Mouse (Mus musculus) heart, embryonic 14.5 days (tissue): ENCODE measurements around the gene Hmgcs2. TPM values are rescaled to one million over a fixed set of nuclear protein-coding genes. Genes with fewer than 3 reads are reported as not detected.

Source experiments
- ATAC-seq: fragments of 200-750 bp; cut with Nextera tagmentation; 2 replicates; pipeline ENCODE4 v1.8.0; 2017; ENCODE audit warnings: low read depth, moderate TSS enrichment; ENCODE audit not compliant: insufficient number of reproducible peaks, insufficient read depth, low FRiP score
- H3K27ac ChIP-seq, 2 experiments: fragments of 200-500 bp in 1 of 2; fragments of 300-500 bp in 1 of 2; sonication (generic) in 1 of 2; replicated peaks in 1 of 2; 2 replicates each; pipeline ENCODE4 v1.5.1; 2012 to 2014; ENCODE audit warnings: low read depth in 2 of 2, low read length in 2 of 2, control low read depth in 1 of 2, mild to moderate bottlenecking in 1 of 2, mixed read lengths in 1 of 2; ENCODE audit not compliant: control insufficient read depth in 1 of 2, insufficient read depth in 1 of 2
- H3K27me3 ChIP-seq: fragments of 300-500 bp; sonication (generic); 2 replicates; pipeline ENCODE4 v1.6.1; 2014; ENCODE audit warnings: mild to moderate bottlenecking, low read length, control low read depth; ENCODE audit not compliant: control insufficient read depth, insufficient read depth
- H3K36me3 ChIP-seq: fragments of 300-500 bp; sonication (generic); 2 replicates; pipeline ENCODE4 v1.6.1; 2014; ENCODE audit warnings: mild to moderate bottlenecking, control low read depth, low read length, mixed read lengths; ENCODE audit not compliant: control insufficient read depth, insufficient read depth
- H3K4me1 ChIP-seq, 2 experiments: fragments of 200-500 bp in 1 of 2; fragments of 300-500 bp in 1 of 2; sonication (generic) in 1 of 2; 2 replicates each; pipeline ENCODE4 v1.6.1; 2012 to 2014; ENCODE audit warnings: low read length in 2 of 2, control low read depth in 1 of 2, mixed read lengths in 1 of 2; ENCODE audit not compliant: control insufficient read depth in 2 of 2, insufficient read depth in 2 of 2
- H3K4me2 ChIP-seq: fragments of 300-500 bp; sonication (generic); 2 replicates; pipeline ENCODE4 v1.6.1; 2014; ENCODE audit warnings: mild to moderate bottlenecking, low read length
- H3K4me3 ChIP-seq, 2 experiments: fragments of 200-500 bp in 1 of 2; fragments of 300-500 bp in 1 of 2; sonication (generic) in 1 of 2; 2 replicates each; pipeline ENCODE4 v1.5.1; 2012 to 2014; ENCODE audit warnings: low read length in 2 of 2, mild to moderate bottlenecking in 2 of 2, control low read depth in 1 of 2, low read depth in 1 of 2, moderate library complexity in 1 of 2; ENCODE audit not compliant: control insufficient read depth in 1 of 2, insufficient read depth in 1 of 2
- H3K9ac ChIP-seq: fragments of 300-500 bp; sonication (generic); 2 replicates; pipeline ENCODE4 v1.6.1; 2014; ENCODE audit warnings: mild to moderate bottlenecking, low read length
- H3K9me3 ChIP-seq: fragments of 300-500 bp; sonication (generic); 2 replicates; pipeline ENCODE4 v1.6.1; 2016; ENCODE audit warnings: low read length, control low read depth; ENCODE audit not compliant: control insufficient read depth
- WGBS: fragments of 180-500 bp; shearing (Covaris S2); extraction: QIAGEN DNeasy Blood & Tissue Kit; methylation state at CpG from one replicate; pipeline ENCODE4 v1.1.7; 2014; 5-methylcytosine and 5-hydroxymethylcytosine counted together
- polyA plus RNA-seq: library from polyadenylated mRNA; unstranded; fragments of >200 nt; fragmentation: Nextera tagmentation; extraction: Ambion mirVana; gene quantifications from 2 replicates; pipeline ENCODE4 v1.2.1, GENCODE M21; 2014

The Hmgcs2 gene
- polyA plus RNA-seq, 1 experiment from 2014 or later: 14.0 TPM

DNA sequence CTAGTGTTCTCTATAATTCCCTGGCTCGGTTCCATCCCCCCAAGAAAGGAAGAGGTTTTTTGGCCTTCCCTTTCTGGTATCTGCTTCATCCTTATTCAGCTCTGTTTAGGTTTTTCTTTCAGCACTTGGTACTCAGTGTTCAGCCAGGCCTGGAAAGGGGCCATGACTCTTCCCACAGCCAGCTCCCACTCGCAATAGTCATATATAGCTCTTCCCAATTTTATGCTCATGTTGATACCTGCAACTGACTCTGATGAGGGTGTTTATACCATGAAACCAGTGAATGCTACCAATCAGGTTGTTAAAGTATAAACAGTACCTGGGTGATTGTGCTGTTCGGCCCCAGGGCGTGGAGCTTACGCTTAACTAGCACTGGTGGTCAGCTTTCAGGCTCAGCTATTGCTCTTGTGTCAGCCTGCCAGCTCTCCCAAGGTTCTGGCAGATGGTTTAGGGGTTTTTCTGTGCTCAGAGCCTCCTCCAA, 20.9 kb upstream of the Hmgcs2 start:
- 81% methylated on average over 5 of the region's 5 CpGs for WGBS

DNA sequence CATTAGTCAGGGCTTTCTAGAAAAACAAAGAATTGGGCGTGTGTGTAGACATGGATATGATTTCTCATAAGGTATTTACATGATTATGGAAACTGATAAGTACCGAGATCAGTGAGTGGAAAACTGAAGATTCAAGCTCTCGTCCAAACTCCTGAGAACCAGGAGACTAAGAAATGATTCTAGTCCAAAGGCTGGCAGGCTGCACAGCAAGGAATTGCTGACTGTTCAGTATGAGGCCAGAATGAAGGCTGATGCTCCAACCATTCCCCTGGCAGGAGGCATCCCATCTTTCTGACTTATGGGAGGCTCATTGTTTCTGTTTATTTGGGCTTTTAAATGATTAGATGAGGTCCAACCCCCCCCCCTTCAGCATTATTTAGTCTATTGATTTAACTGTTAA, 19.7 kb upstream of the Hmgcs2 start:
- 70% methylated on average over 3 of the region's 3 CpGs for WGBS
- no peaks in the 10 kb centered on the region for H3K4me1 ChIP-seq
- H3K27ac ChIP-seq: no peak overlapping the region
- no peak overlapping the region for H3K9ac ChIP-seq
- no peak overlapping the region for H3K4me3 ChIP-seq
- no peaks in the 10 kb centered on the region for H3K9me3 ChIP-seq
- no peaks in the 10 kb centered on the region for H3K27me3 ChIP-seq
- no peaks in the 10 kb centered on the region for H3K36me3 ChIP-seq
- ATAC-seq: no peak
- no peak overlapping the region for H3K4me2 ChIP-seq

More for the DNA sequence above, 20.9 kb upstream of the Hmgcs2 start:
- Histone ChIP-seq H3K9ac (no peak overlapping the region), H3K4me1 (no peaks in the 10 kb centered on the region), H3K27me3 (no peaks in the 10 kb centered on the region), H3K4me2 (no peak overlapping the region), H3K9me3 (no peaks in the 10 kb centered on the region), H3K27ac (no peak overlapping the region), H3K4me3 (no peak overlapping the region), H3K36me3 (no peaks in the 10 kb centered on the region)
- ATAC-seq: no peak

DNA sequence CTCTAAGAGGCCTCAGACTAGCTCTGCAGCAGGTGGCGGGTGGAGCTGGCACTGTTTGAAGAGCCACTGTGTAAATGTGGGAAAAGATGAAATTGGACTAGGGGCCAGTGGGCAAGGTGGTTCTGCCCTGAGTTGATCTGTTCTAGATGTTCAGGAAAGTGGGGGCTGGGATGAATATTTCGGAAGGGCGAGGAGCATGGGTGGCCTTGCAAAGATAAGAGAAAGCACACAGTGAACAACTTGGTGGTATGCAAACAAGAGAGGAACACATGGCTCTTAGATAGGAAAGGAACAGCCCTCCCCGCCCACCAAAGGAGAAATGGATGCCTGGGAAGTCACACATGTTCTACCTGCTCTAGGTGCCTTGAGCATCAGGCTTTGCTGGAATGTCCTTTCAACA, 18.8 kb upstream of the Hmgcs2 start:
- WGBS: 61% methylated on average over 4 of the region's 4 CpGs
- Histone ChIP-seq H3K36me3 (no peaks in the 10 kb centered on the region), H3K27ac (no peak overlapping the region), H3K4me1 (no peaks in the 10 kb centered on the region), H3K4me2 (no peak overlapping the region), H3K9me3 (no peaks in the 10 kb centered on the region), H3K27me3 (no peaks in the 10 kb centered on the region), H3K9ac (no peak overlapping the region), H3K4me3 (no peak overlapping the region)
- no peak for ATAC-seq

DNA sequence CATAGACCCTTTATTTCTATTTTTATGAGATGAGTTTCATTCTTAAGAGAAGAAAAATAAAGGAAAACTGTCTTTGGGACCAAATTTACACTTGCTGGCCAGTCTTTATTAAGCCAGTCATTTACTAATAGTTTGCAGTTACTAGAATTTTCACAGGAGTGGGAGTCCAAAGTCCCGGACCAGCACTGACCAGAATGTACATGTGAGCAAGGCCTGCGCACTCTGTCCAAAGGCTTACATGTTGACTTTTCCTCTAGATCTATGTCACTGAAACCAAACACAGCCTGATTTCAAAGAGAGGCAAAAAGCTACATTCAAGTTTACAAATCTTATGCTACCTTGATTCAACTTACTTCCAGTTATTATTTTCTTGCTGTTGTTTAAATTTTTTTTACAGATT, 18.1 kb upstream of the Hmgcs2 start:
- 90% methylated on average over 2 of the region's 2 CpGs for WGBS

DNA sequence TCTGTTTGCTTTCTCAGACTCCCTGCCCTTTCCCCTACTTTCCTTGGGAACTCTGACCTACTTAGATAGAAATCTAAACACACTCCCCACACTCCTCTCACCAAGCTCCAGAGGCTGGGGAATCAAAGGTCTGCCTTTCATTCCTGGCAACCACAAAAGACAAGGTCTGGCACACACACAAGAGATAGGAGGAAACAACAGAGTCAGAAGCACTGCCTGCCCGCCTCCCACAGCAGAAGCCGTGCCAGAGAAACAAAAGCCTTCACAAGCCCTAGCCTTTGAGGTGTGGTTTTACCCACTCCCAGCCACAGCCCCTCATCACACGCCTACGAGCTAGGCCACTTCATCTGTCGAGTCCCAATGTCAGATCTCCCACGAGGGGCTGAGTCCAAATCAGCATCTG, 13.0 kb upstream of the Hmgcs2 start:
- H3K4me2 ChIP-seq: no peak overlapping the region
- ATAC-seq: no peak
- 12% methylated on average over 6 of the region's 6 CpGs for WGBS

More for the DNA sequence above, 18.1 kb upstream of the Hmgcs2 start:
- no peak overlapping the region for H3K9ac ChIP-seq
- no peak overlapping the region for H3K27ac ChIP-seq
- no peaks in the 10 kb centered on the region for H3K9me3 ChIP-seq
- ATAC-seq: no peak
- no peak overlapping the region for H3K4me2 ChIP-seq
- H3K36me3 ChIP-seq: no peaks in the 10 kb centered on the region
- H3K4me1 ChIP-seq: peaks cover 3% of the 10 kb centered on the region in 2 experiments; a peak in 3 of 4 replicates
- H3K4me3 ChIP-seq: no peak overlapping the region
- H3K27me3 ChIP-seq: no peaks in the 10 kb centered on the region

DNA sequence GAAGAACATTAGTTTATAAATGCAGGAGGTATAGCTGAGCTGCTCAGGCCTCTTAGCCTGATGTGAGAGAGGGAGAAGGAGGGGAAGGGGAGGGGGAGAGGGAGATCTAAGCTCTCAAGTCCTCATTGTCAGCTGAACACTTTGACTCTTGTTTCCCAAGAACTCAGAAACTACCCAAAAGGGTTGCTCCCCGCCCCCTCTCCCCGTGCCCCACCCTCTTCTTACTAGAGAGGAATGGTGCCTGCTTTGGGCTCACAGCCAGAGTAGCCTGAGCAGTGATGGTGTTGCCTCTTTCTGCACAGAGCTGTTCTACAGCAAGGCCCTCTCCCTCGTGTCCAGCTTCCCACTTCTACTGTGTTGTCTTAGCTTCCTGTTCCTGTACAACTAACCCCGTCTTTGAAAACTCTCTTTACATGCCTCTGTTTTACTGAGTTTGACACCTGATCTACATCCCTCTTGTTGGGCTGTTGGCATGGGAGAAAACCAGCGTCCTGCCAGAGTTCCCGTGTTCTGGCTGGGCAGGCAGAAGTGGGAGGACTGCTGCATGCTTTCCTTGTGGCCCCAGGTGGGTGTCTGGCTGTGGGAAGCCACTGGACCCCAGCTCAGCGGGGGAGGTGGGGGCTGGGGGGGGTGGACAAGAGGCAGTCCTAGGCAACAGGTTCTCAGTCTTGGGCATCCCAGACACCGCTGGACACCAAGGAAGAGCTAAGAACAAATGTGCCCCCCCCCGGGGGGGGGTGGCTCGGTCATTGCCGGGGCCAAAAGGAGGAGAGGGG, 6.4 kb upstream of the Hmgcs2 start:
- Histone ChIP-seq H3K4me2 (no peak overlapping the region), H3K36me3 (no peaks in the 10 kb centered on the region), H3K9ac (no peak overlapping the region), H3K27me3 (no peaks in the 10 kb centered on the region), H3K4me1 (0 out of 4 replicates have a peak, but pooled peaks cover 0 to 2% of the 10 kb centered on the region in 2 experiments), H3K4me3 (no peak overlapping the region), H3K27ac (no peak overlapping the region), H3K9me3 (no peaks in the 10 kb centered on the region)
- 59% methylated on average over 11 of the region's 11 CpGs for WGBS
- ATAC-seq: no peak

More for the DNA sequence above, 13.0 kb upstream of the Hmgcs2 start:
- Histone ChIP-seq H3K4me3 (no peak overlapping the region), H3K27ac (peak overlapping the region; percentile 10 to 37; a peak in 1 of 4 replicates), H3K36me3 (no peaks in the 10 kb centered on the region), H3K9me3 (no peaks in the 10 kb centered on the region), H3K9ac (no peak overlapping the region), H3K4me1 (peaks cover 8 to 9% of the 10 kb centered on the region in 2 experiments; a peak in 3 of 4 replicates), H3K27me3 (no peaks in the 10 kb centered on the region)

DNA sequence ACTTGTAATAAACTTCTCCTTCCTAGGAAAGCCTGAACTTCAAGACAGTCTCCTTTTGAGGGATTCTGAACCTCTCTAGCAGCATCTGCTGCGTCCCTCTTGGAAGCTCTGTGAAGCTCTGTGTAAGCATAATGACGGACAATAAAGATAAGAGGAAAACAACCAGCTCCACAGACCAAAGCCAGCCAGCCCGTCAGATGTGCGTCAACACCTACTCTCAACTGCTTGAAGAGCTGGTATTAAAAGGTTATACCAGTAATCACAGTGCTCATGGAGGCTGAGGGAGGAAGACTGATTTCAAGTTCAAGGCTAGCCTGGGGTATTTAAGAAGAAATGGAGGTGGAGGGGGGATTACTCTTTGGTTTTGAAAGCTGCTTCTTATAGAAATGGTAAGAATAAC, 553 bp upstream of the Hmgcs2 start:
- no peaks in the 10 kb centered on the region for H3K9me3 ChIP-seq
- ATAC-seq: no peak
- peak overlapping the region; percentile 36 to 64; a peak in 2 of 4 replicates for H3K27ac ChIP-seq
- H3K4me1 ChIP-seq: peaks cover 6 to 13% of the 10 kb centered on the region in 2 experiments
- no peak overlapping the region for H3K9ac ChIP-seq
- H3K4me2 ChIP-seq: no peak overlapping the region
- no peak overlapping the region for H3K4me3 ChIP-seq
- no peaks in the 10 kb centered on the region for H3K36me3 ChIP-seq
- H3K27me3 ChIP-seq: no peaks in the 10 kb centered on the region
- WGBS: 9% methylated on average over 4 of the region's 4 CpGs
